Mouse (Mus musculus): ENCODE data around the gene 4930415O20Rik. TPM values are rescaled to one million over a fixed set of nuclear protein-coding genes. Genes with fewer than 3 reads are reported as not detected.

The 4930415O20Rik gene
- polyA plus RNA-seq, 1 experiment: not detected

- H3K4me3 ChIP-seq (replicated peaks; ENCODE audit: extremely low read depth, low read depth, low read length): no peak overlapping the region
- WGBS: 28% methylated on average over 6 of the region's 6 CpGs
- TF ChIP-seq POLR2A (IDR thresholded peaks at IDR 0.05; ENCODE audit: borderline replicate concordance, extremely low read depth, low read depth, low read length): no peak
- TF ChIP-seq CTCF (IDR thresholded peaks at IDR 0.05; ENCODE audit: insufficient read depth, low read length): no peak
- DNase-seq: no peak
- H3K4me1 ChIP-seq (ENCODE audit: control insufficient read depth, insufficient read depth, low read length): no peaks in the 10 kb centered on the region
These were observed 51.9 kb downstream of the 4930415O20Rik start for GRCm38 (mm10) chr15:98622721-98623120.

GRCm38 (mm10) chr15:98623361-98623821 lies 52.6 kb downstream of the 4930415O20Rik start:
- Histone ChIP-seq H3K4me3 (replicated peaks; ENCODE audit: extremely low read depth, low read depth, low read length) (no peak overlapping the region), H3K4me1 (ENCODE audit: control insufficient read depth, insufficient read depth, low read length) (no peaks in the 10 kb centered on the region)
- WGBS: 50% methylated on average over 5 of the region's 5 CpGs
- no peak for TF ChIP-seq POLR2A (IDR thresholded peaks at IDR 0.05; ENCODE audit: borderline replicate concordance, extremely low read depth, low read depth, low read length)
- no peak for TF ChIP-seq CTCF (IDR thresholded peaks at IDR 0.05; ENCODE audit: insufficient read depth, low read length)
- no peak for DNase-seq

GRCm38 (mm10) chr15:98626078-98626477 lies 55.3 kb downstream of the 4930415O20Rik start:
- DNase-seq: no peak
- H3K4me1 ChIP-seq (ENCODE audit: control insufficient read depth, insufficient read depth, low read length): no peaks in the 10 kb centered on the region
- TF ChIP-seq CTCF (IDR thresholded peaks at IDR 0.05; ENCODE audit: insufficient read depth, low read length) (no peak), POLR2A (IDR thresholded peaks at IDR 0.05; ENCODE audit: borderline replicate concordance, extremely low read depth, low read depth, low read length) (no peak)
- 12% methylated on average over 8 of the region's 8 CpGs for WGBS
- no peak overlapping the region for H3K4me3 ChIP-seq (replicated peaks; ENCODE audit: extremely low read depth, low read depth, low read length)

- no peak for TF ChIP-seq CTCF (IDR thresholded peaks at IDR 0.05; ENCODE audit: insufficient read depth, low read length)
- TF ChIP-seq POLR2A (IDR thresholded peaks at IDR 0.05; ENCODE audit: borderline replicate concordance, extremely low read depth, low read depth, low read length): no peak
- H3K4me3 ChIP-seq (replicated peaks; ENCODE audit: extremely low read depth, low read depth, low read length): no peak overlapping the region
- 71% methylated on average over 7 of the region's 7 CpGs for WGBS
- no peak for DNase-seq
- no peaks in the 10 kb centered on the region for H3K4me1 ChIP-seq (ENCODE audit: control insufficient read depth, insufficient read depth, low read length)
These were observed 55.8 kb downstream of the 4930415O20Rik start for GRCm38 (mm10) chr15:98626487-98627212.

- WGBS: 9% methylated on average over 20 of the region's 20 CpGs
- no peak overlapping the region for H3K4me3 ChIP-seq (replicated peaks; ENCODE audit: extremely low read depth, low read depth, low read length)
- H3K4me1 ChIP-seq (ENCODE audit: control insufficient read depth, insufficient read depth, low read length): peaks cover 3% of the 10 kb centered on the region; the same call in 1 of the 2 replicates
- DNase-seq: no peak
- TF ChIP-seq CTCF (IDR thresholded peaks at IDR 0.05; ENCODE audit: insufficient read depth, low read length): no peak
- TF ChIP-seq POLR2A (IDR thresholded peaks at IDR 0.05; ENCODE audit: borderline replicate concordance, extremely low read depth, low read depth, low read length): peak; percentile 13; the same call in 1 of the 2 replicates
These were observed 57.9 kb downstream of the 4930415O20Rik start for GRCm38 (mm10) chr15:98628589-98629254.

- peaks cover 8% of the 10 kb centered on the region for H3K4me1 ChIP-seq (ENCODE audit: control insufficient read depth, insufficient read depth, low read length)
- no peak overlapping the region for H3K4me3 ChIP-seq (replicated peaks; ENCODE audit: extremely low read depth, low read depth, low read length)
These were observed 58.7 kb downstream of the 4930415O20Rik start for GRCm38 (mm10) chr15:98629464-98629863.

GRCm38 (mm10) chr15:98630540-98630939 lies 59.7 kb downstream of the 4930415O20Rik start, which contains the start of gene Cacnb3:
Gene Cacnb3 (plus strand): TSS chr15:98630840.
- TF ChIP-seq CTCF (IDR thresholded peaks at IDR 0.05; ENCODE audit: insufficient read depth, low read length): no peak
- TF ChIP-seq POLR2A (IDR thresholded peaks at IDR 0.05; ENCODE audit: borderline replicate concordance, extremely low read depth, low read depth, low read length): no peak
- no peak for DNase-seq
- peaks cover 8% of the 10 kb centered on the region for H3K4me1 ChIP-seq (ENCODE audit: control insufficient read depth, insufficient read depth, low read length)
- 49% methylated on average over 4 of the region's 4 CpGs for WGBS
- no peak within 1 kb of the TSS for H3K4me3 ChIP-seq (replicated peaks; ENCODE audit: extremely low read depth, low read depth, low read length)

More at GRCm38 (mm10) chr15:98629464-98629863, 58.7 kb downstream of the 4930415O20Rik start:
- no peak for TF ChIP-seq CTCF (IDR thresholded peaks at IDR 0.05; ENCODE audit: insufficient read depth, low read length)
- TF ChIP-seq POLR2A (IDR thresholded peaks at IDR 0.05; ENCODE audit: borderline replicate concordance, extremely low read depth, low read depth, low read length): no peak
- no peak for DNase-seq
- 47% methylated on average over 6 of the region's 6 CpGs for WGBS

GRCm38 (mm10) chr15:98631493-98631892 lies 60.7 kb downstream of the 4930415O20Rik start:
- Histone ChIP-seq H3K4me3 (replicated peaks; ENCODE audit: extremely low read depth, low read depth, low read length) (no peak overlapping the region), H3K4me1 (ENCODE audit: control insufficient read depth, insufficient read depth, low read length) (peaks cover 8% of the 10 kb centered on the region)
- TF ChIP-seq POLR2A (IDR thresholded peaks at IDR 0.05; ENCODE audit: borderline replicate concordance, extremely low read depth, low read depth, low read length) (no peak), CTCF (IDR thresholded peaks at IDR 0.05; ENCODE audit: insufficient read depth, low read length) (peak; percentile 55)
- WGBS: 4% methylated on average over 18 of the region's 18 CpGs
- peak; percentile 55 for DNase-seq

- Histone ChIP-seq H3K4me1 (ENCODE audit: control insufficient read depth, insufficient read depth, low read length) (peaks cover 8% of the 10 kb centered on the region), H3K4me3 (replicated peaks; ENCODE audit: extremely low read depth, low read depth, low read length) (peak overlapping the region; percentile 33)
- DNase-seq: peak; percentile 45
- no peak for TF ChIP-seq CTCF (IDR thresholded peaks at IDR 0.05; ENCODE audit: insufficient read depth, low read length)
- TF ChIP-seq POLR2A (IDR thresholded peaks at IDR 0.05; ENCODE audit: borderline replicate concordance, extremely low read depth, low read depth, low read length): no peak
- WGBS: under 1% methylated on average over 25 of the region's 25 CpGs
These were observed 61.4 kb downstream of the 4930415O20Rik start for GRCm38 (mm10) chr15:98632107-98632744.
